Mouse (Mus musculus) frontal cortex, adult 2 months (tissue): ENCODE data around the gene Pelp1. TPM values are rescaled to one million over a fixed set of nuclear protein-coding genes. Genes with fewer than 3 reads are reported as not detected.

Experiments used
- DNase-seq, 2 experiments: peaks; one replicate each; pipeline ENCODE4 v3.0.0; 2022; ENCODE audit warnings: low spot score in 1 of 2; ENCODE audit errors: extremely low spot score in 1 of 2
- polyA plus RNA-seq: library from polyadenylated mRNA; depleted of rRNA; stranded (reverse); fragments of >200 nt; gene quantifications from 2 replicates; pipeline ENCODE4 v1.2.3, GENCODE M21; 2012; rRNA removed

The Pelp1 gene
- polyA plus RNA-seq, 1 experiment, result 20.9 TPM

- DNase-seq, result no peak
Measured at GRCm38 (mm10) chr11:70345546-70345945, 64.3 kb downstream of the Pelp1 start.

GRCm38 (mm10) chr11:70345061-70345460 is 64.8 kb downstream of the Pelp1 start:
- DNase-seq, result no peak

Other genes with a start within 250 kb of the Pelp1 start
- 45.9 and 48.3 TPM in 2 replicates for gene Slc16a11, start 197.3 kb downstream of the Pelp1 start, polyA plus RNA-seq
- 5.5 and 7.7 TPM in 2 replicates for gene Slc16a13, start 189.0 kb downstream of the Pelp1 start, polyA plus RNA-seq
- 1.5 and 1.9 TPM in 2 replicates for gene Bcl6b, start 180.2 kb downstream of the Pelp1 start, polyA plus RNA-seq
- gene 0610010K14Rik, start 172.1 kb downstream of the Pelp1 start, polyA plus RNA-seq, result 73.4 and 85.4 TPM in 2 replicates
- 10.7 and 11.8 TPM in 2 replicates for gene Gm21988, start 170.2 kb downstream of the Pelp1 start, polyA plus RNA-seq
- gene Rnasek, start 170.2 kb downstream of the Pelp1 start, polyA plus RNA-seq, result 321 and 335 TPM in 2 replicates
- gene Alox12, start 154.7 kb downstream of the Pelp1 start, polyA plus RNA-seq, result 3.5 and 4.0 TPM in 2 replicates
- gene Alox12e, start 87.4 kb downstream of the Pelp1 start, polyA plus RNA-seq, result 0.13 and 0.24 TPM in 2 replicates
- gene Alox15, start 58.0 kb downstream of the Pelp1 start, polyA plus RNA-seq, result 0.26 and 0.84 TPM in 2 replicates
- gene Arrb2, start 22.6 kb upstream of the Pelp1 start, polyA plus RNA-seq, result 64.1 and 69.8 TPM in 2 replicates
- gene Med11, start 41.9 kb upstream of the Pelp1 start, polyA plus RNA-seq, result 15.8 and 17.3 TPM in 2 replicates
- 0.57 and 0.72 TPM in 2 replicates for gene Zmynd15, start 49.4 kb upstream of the Pelp1 start, polyA plus RNA-seq
- 3.2 and 3.7 TPM in 2 replicates for gene Cxcl16, start 50.0 kb upstream of the Pelp1 start, polyA plus RNA-seq
- 0.65 and 1.1 TPM in 2 replicates for gene Tm4sf5, start 95.2 kb upstream of the Pelp1 start, polyA plus RNA-seq
- gene Vmo1, start 104.6 kb upstream of the Pelp1 start, polyA plus RNA-seq, result 1.6 and 4.3 TPM in 2 replicates
- 0.13 TPM in 1 of 2 replicates, not detected in the other for gene Gltpd2, start 109.2 kb upstream of the Pelp1 start, polyA plus RNA-seq
- gene Psmb6, start 115.3 kb upstream of the Pelp1 start, polyA plus RNA-seq, result 245 and 249 TPM in 2 replicates
- gene Gm40193, start 122.9 kb upstream of the Pelp1 start, polyA plus RNA-seq, result not detected in 2 replicates
- 23.4 and 28.6 TPM in 2 replicates for gene Pld2, start 130.0 kb upstream of the Pelp1 start, polyA plus RNA-seq
- 285 and 322 TPM in 2 replicates for gene Mink1, start 152.8 kb upstream of the Pelp1 start, polyA plus RNA-seq
- gene 4930544D05Rik, start 205.8 kb upstream of the Pelp1 start, polyA plus RNA-seq, result not detected in 2 replicates
- 0.30 and 0.42 TPM in 2 replicates for gene Chrne, start 209.2 kb upstream of the Pelp1 start, polyA plus RNA-seq
- gene Gp1ba, start 229.1 kb upstream of the Pelp1 start, polyA plus RNA-seq, result not detected in 2 replicates
- 119 and 125 TPM in 2 replicates for gene Rnf167, start 237.2 kb upstream of the Pelp1 start, polyA plus RNA-seq
- gene Slc25a11, start 237.4 kb upstream of the Pelp1 start, polyA plus RNA-seq, result 132 and 138 TPM in 2 replicates
- gene Pfn1, start 244.6 kb upstream of the Pelp1 start, polyA plus RNA-seq, result 273 and 299 TPM in 2 replicates
- 23.9 and 28.4 TPM in 2 replicates for gene Eno3, start 247.2 kb upstream of the Pelp1 start, polyA plus RNA-seq